Mouse (Mus musculus) midbrain, embryonic 15.5 days (tissue): Measurements from ENCODE around the gene Eml1. TPM values are rescaled to one million over a fixed set of nuclear protein-coding genes. Genes with fewer than 3 reads are reported as not detected.
A peak's percentile ranks its signal among the peaks of the same experiment; 100 is the strongest.

Experiments used
- ATAC-seq: fragments of 200-750 bp; cut with Nextera tagmentation; replicated peaks from 2 replicates; pipeline ENCODE4 v1.8.0; 2017; ENCODE audit warnings: moderate TSS enrichment
- H3K27ac ChIP-seq: fragments of 300-500 bp; sonication (generic); 2 replicates; pipeline ENCODE4 v1.5.1; 2015; ENCODE audit warnings: mild to moderate bottlenecking, inconsistent platforms
- H3K27me3 ChIP-seq: fragments of 300-500 bp; sonication (generic); replicated peaks from 2 replicates; pipeline ENCODE4 v1.6.1; 2015; ENCODE audit warnings: inconsistent platforms
- H3K36me3 ChIP-seq: fragments of 300-500 bp; sonication (generic); replicated peaks from 2 replicates; pipeline ENCODE4 v1.6.1; 2015; ENCODE audit warnings: inconsistent platforms
- H3K4me1 ChIP-seq: fragments of 300-500 bp; sonication (generic); 2 replicates; pipeline ENCODE4 v1.6.1; 2015; ENCODE audit warnings: inconsistent platforms
- H3K4me2 ChIP-seq: fragments of 300-500 bp; sonication (generic); 2 replicates; pipeline ENCODE4 v1.6.1; 2015; ENCODE audit warnings: inconsistent platforms, mild to moderate bottlenecking, moderate library complexity
- H3K4me3 ChIP-seq: fragments of 300-500 bp; sonication (generic); 2 replicates; pipeline ENCODE4 v1.5.1; 2015; ENCODE audit warnings: mild to moderate bottlenecking, inconsistent platforms
- H3K9ac ChIP-seq: fragments of 300-500 bp; sonication (generic); 2 replicates; pipeline ENCODE4 v1.6.1; 2015; ENCODE audit warnings: mild to moderate bottlenecking, inconsistent platforms
- H3K9me3 ChIP-seq: fragments of 300-500 bp; sonication (generic); 2 replicates; pipeline ENCODE4 v1.6.1; 2016; ENCODE audit warnings: inconsistent platforms
- WGBS: fragments of 180-500 bp; shearing (Covaris S2); methylation state at CpG from one replicate; pipeline ENCODE4 v1.1.7; 2015; ENCODE audit warnings: mixed read lengths; 5-methylcytosine and 5-hydroxymethylcytosine counted together
- polyA plus RNA-seq: library from polyadenylated mRNA; unstranded; fragments of >200 nt; fragmentation: Nextera tagmentation; extraction: Ambion mirVana; gene quantifications from 2 replicates; pipeline ENCODE4 v1.2.1, GENCODE M21; 2015

Gene Eml1
- polyA plus RNA-seq, 1 experiment from 2014 or later, result 52.9 TPM

DNA sequence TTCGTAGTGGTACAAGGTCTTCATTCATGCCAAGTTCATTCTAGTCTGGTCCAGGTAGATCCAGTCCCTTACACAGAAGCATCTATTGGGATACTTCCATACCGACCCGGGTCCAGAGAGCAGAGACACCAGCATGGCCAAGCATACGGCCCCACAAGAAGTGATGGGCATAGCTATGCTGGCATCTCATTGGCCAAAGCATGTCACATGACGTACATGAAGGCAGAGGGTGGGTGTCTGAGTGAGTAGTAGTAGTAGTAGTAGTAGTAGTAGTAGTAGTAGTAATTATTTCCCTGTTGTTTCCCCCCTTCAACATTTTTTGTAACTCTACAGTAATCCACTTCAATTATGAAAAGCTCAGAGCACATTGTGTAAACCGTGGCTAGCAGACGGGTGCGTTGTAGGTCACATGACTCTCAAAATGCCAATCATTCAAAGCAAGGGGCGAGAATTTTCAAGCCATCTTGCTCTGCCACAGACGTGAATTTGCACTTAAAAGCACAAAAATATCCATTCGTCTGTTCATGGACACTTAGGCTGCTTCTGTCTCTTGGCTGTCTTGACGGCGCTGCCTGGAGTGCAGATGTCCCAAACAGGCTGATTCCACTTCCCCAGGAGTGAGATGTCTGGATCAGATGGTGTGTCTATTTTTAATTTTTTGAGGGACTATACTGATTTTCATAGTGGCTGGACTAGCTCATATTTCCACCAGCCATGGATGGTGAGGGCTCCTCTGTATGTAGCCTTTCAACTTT, 7.8 kb downstream of the Eml1 start:
- H3K4me2 ChIP-seq, result no peak overlapping the region
- H3K4me1 ChIP-seq, result no peaks in the 10 kb centered on the region
- no peak overlapping the region for H3K27ac ChIP-seq
- H3K9me3 ChIP-seq, result no peaks in the 10 kb centered on the region
- no peaks in the 10 kb centered on the region for H3K27me3 ChIP-seq
- no peak for ATAC-seq
- 80% methylated on average over 13 of the region's 13 CpGs for WGBS
- H3K9ac ChIP-seq, result no peak overlapping the region
- H3K36me3 ChIP-seq, result no peaks in the 10 kb centered on the region
- no peak overlapping the region for H3K4me3 ChIP-seq

DNA sequence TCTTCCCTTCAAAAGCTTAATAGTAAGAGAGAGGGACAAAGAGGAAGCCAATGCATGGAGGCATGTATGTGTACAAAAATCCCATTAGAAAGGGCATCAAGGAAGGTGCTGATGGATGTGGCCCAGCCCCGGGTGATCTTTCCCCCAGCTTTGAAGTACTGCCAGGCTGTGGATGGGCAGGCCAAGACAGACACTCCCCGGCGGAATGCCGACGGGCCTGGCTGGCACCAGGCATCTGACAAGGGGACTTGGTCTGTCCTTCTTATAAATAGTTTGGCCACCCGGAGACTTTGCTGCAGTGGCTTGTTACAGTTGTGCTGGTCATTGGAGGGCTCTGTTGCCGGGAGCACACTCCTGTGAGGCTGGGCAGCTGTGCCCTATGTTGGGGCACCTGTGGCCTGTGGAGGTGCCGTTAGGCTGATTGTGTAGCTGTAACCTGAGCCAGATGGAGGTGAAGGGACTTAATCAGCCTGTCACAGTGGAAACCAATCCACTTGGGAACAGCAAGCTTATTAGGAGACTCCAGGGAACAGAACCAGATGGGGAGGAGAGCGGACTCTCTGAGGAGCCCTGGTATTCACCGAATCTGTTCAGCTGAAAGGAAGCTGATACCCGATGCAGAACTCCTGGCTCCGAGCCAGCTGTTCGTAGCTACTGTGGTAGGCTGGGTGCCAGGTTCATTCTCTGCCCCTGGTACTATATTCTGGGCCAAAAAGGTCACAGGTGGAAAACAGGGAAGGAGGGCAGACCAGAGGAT, 15.9 kb downstream of the Eml1 start:
- Histone ChIP-seq H3K4me1 (peaks cover 10% of the 10 kb centered on the region), H3K27ac (no peak overlapping the region), H3K9me3 (no peaks in the 10 kb centered on the region), H3K27me3 (no peaks in the 10 kb centered on the region), H3K36me3 (no peaks in the 10 kb centered on the region), H3K4me3 (no peak overlapping the region), H3K4me2 (no peak overlapping the region), H3K9ac (no peak overlapping the region)
- ATAC-seq, result peak; percentile 58; the same call in 1 of the 2 replicates
- 54% methylated on average over 13 of the region's 13 CpGs for WGBS

DNA sequence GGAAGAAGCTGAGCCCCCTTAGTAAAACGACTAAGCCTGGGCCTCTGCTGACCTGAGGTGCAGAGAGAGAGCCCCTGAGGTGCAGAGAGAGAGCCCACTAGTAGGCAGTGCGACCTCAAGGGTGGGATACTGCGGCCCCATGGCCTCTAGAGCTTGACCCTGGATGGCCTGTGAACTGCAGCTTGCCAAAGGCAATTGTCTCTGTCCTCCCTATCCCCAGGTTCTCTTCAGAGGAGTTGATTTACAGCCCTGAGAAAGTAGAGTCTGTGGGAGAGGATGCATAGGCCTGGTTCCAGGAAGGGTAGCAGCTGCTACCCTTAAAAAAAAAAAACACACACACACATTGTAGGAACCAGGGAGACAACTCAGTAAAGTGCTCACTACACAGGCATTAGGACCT, 19.0 kb downstream of the Eml1 start:
- Histone ChIP-seq H3K4me2 (no peak overlapping the region), H3K9ac (no peak overlapping the region), H3K27me3 (no peaks in the 10 kb centered on the region), H3K4me1 (peaks cover 19% of the 10 kb centered on the region), H3K9me3 (no peaks in the 10 kb centered on the region), H3K27ac (no peak overlapping the region), H3K36me3 (no peaks in the 10 kb centered on the region), H3K4me3 (no peak overlapping the region)
- ATAC-seq, result no peak
- WGBS, result 52% methylated on average over 3 of the region's 3 CpGs

DNA sequence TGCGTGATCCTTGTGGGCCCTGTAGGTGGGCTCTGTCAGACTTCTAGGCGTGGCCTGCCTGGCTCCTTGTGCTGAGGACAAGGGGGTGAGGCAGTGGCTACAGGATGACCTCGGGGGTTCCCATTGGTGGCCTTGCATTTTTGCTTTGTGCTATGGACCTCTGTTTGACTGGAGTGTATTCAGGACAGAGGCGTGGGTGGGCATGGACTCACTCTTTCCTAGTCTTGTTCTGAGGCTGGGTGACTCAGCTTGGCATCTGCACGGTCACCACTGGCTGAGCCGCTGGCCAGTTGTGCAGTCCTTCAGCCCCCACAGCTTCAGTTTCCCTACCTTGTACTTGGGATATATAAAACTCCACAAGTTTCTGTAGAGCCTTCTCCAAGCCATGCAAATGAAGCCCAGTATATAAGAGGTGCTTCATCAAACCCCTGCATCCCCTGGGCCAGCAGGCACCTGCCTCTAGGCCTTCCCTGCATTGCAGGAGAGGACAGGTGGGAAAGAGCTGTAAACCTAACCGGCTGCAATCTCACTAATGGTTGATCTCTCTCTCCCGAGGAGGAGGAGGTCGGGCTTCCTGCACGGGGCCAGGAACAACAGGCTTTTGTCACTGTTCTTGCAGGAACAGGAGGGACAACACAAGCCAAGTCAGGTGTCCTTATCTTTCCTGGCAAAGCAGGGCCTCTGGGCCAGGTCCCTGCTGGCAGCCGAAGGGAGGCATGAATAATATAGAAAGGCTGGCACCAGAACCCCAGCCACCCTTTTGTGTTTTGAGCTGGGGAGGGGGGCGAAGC, 21.7 kb downstream of the Eml1 start:
- 75% methylated on average over 12 of the region's 12 CpGs for WGBS
- ATAC-seq, result no peak

DNA sequence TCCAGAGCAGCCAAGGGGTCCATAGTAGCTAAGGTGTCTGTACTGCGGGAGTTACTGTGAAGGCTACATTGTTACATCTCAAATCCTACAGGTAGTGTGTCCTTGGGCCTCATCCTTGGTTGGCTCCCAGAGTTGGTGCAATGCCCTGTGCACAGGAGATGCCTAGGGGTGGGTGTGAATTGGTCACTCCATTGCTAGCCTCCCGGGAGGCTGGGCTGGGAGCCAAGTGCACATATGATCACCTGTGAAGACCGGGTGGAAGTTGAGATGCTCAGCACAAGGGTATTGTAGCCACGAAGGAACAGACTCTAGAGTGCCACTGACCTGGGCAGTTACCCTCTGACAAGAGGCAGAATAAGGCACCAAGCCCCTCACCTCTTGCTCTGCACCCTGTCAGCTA, 22.3 kb downstream of the Eml1 start:
- H3K4me1 ChIP-seq, result peaks cover 35% of the 10 kb centered on the region
- no peak overlapping the region for H3K4me3 ChIP-seq
- H3K36me3 ChIP-seq, result no peaks in the 10 kb centered on the region
- no peak overlapping the region for H3K9ac ChIP-seq
- H3K9me3 ChIP-seq, result no peaks in the 10 kb centered on the region
- H3K27ac ChIP-seq, result no peak overlapping the region
- H3K27me3 ChIP-seq, result no peaks in the 10 kb centered on the region
- ATAC-seq, result no peak
- 89% methylated on average over 4 of the region's 4 CpGs for WGBS
- H3K4me2 ChIP-seq, result no peak overlapping the region

More for the DNA sequence above, 21.7 kb downstream of the Eml1 start:
- H3K27me3 ChIP-seq, result no peaks in the 10 kb centered on the region
- no peaks in the 10 kb centered on the region for H3K9me3 ChIP-seq
- no peak overlapping the region for H3K27ac ChIP-seq
- H3K4me3 ChIP-seq, result no peak overlapping the region
- no peak overlapping the region for H3K9ac ChIP-seq
- H3K36me3 ChIP-seq, result no peaks in the 10 kb centered on the region
- H3K4me2 ChIP-seq, result no peak overlapping the region
- H3K4me1 ChIP-seq, result peaks cover 32% of the 10 kb centered on the region

DNA sequence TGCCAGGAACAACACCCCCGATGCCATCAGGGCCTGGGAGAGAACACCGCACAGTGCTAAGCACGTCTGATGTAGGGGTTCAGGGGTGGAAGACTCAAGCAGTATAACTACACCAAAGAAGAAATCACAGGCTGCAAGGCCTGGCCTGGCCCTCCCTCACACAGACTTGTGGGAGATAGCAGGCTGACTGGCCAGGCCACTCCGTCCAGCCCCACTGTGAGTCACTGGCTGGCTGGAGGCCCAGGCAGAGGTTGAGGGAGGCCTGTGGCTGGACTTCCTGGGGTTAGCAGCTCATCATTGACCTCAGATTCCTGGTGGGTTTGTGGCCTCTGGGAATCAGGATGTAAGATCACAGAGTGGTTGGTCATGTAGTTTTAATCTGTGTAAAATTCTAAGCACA, 22.9 kb downstream of the Eml1 start:
- 79% methylated on average over 4 of the region's 4 CpGs for WGBS
- Histone ChIP-seq H3K27ac (no peak overlapping the region), H3K4me3 (no peak overlapping the region), H3K9me3 (no peaks in the 10 kb centered on the region), H3K27me3 (no peaks in the 10 kb centered on the region), H3K9ac (no peak overlapping the region), H3K36me3 (no peaks in the 10 kb centered on the region), H3K4me1 (peaks cover 35% of the 10 kb centered on the region), H3K4me2 (no peak overlapping the region)
- no peak for ATAC-seq

DNA sequence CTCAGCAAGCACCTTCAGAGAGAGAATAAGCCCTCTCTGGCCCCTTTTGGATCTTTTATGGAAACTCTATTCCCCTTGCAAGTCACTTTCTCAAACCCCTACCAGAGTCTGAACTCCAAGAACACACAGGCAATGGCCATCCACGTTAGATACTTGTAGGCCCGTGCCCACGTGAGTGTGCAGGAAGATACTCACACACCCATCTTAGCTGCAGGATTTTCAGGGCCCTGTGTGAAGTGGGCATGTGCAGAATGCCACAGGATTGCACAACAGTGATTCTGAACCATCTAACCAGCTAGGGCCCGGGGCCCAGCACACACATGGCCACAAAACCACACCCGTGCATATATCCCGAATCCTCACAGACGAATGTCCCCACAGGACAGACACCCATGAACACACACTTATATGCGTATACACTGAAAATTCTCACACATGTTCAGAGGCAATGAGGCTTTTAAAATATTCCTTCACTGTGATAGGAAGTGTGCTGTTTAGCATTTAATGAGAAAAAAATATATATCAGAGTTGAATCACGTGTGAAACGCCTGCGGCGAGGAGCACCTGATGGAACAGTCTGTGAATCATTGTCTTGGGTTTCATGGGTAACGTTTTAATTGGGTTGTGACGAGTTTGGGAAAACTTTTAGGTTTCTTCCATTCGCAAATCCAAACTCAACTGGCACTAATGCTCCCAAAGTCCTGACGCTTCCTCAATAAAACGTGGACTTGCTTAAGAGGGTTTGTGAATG, 24.0 kb downstream of the Eml1 start:
- H3K36me3 ChIP-seq, result no peaks in the 10 kb centered on the region
- H3K27ac ChIP-seq, result peak overlapping the region; percentile 78
- no peak overlapping the region for H3K4me2 ChIP-seq
- H3K4me3 ChIP-seq, result no peak overlapping the region
- 85% methylated on average over 17 of the region's 17 CpGs for WGBS
- H3K4me1 ChIP-seq, result peaks cover 35% of the 10 kb centered on the region
- no peaks in the 10 kb centered on the region for H3K9me3 ChIP-seq
- no peaks in the 10 kb centered on the region for H3K27me3 ChIP-seq
- H3K9ac ChIP-seq, result no peak overlapping the region
- ATAC-seq, result no peak

DNA sequence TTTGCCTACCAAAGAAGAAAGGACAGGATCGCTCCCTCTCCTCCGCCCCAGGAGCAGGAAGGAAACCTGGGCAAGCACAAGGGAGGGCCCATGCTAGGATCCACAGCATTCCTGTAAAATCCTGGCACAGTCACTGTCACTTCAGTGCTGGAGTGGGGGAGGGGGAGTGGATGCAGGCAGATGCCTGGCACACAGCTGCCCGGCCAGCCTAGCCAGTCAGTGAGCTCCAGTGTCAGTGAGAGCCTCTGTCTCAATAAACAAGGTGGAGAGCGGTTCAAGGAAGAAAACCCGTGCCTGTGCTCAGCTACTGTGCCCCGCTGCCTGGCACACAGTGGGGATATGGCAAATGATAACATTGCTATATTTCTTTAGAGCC, 24.5 kb downstream of the Eml1 start:
- no peak for ATAC-seq
- WGBS, result 67% methylated on average over 6 of the region's 6 CpGs

DNA sequence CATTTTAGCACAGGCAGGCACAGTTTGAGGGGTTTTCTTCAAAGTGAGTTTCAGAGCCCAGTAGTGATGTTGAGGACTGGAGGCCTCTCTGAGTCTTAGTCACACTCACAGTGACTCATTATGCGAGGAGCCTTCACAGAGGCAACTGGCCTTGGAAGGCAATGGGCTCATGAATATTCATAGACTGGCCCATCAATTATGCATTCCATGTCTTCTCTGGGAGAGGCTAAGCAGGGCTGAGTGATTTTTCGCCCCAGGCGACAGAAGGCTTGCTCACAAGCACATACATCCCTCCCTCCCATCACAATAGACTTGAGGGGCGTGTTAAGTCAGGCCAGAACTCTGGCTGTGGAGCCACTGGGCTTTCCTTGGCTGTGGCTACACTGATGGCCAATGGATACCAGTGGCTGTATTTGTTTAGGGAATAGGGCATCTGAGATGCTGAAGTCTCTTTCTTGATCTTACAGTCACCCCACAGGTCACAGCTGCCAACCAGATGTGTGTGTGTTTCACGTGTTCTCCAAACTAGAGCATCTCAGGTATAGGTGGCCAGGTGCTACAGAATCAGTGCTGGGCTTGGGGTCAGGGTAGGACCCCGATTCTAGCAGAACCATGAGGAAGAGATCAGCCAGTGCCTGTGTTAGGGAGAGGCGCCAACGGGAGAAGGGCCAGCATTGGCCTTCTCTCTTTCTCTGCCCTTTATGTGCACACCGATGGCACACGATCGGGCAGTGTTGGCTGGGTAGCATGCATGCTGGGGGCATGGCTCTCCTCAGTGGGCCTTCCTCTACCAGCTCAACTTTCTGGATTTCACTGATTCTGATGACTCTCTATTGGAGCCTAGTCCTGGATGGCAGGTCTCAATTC, 25.6 kb downstream of the Eml1 start:
- no peaks in the 10 kb centered on the region for H3K9me3 ChIP-seq
- 37% methylated on average over 11 of the region's 11 CpGs for WGBS
- no peak overlapping the region for H3K4me2 ChIP-seq
- no peaks in the 10 kb centered on the region for H3K27me3 ChIP-seq
- H3K36me3 ChIP-seq, result no peaks in the 10 kb centered on the region
- no peak overlapping the region for H3K4me3 ChIP-seq
- ATAC-seq, result peak; percentile 94
- H3K4me1 ChIP-seq, result peaks cover 35% of the 10 kb centered on the region
- peak overlapping the region; percentile 78 for H3K27ac ChIP-seq
- H3K9ac ChIP-seq, result no peak overlapping the region

More for the DNA sequence above, 24.5 kb downstream of the Eml1 start:
- Histone ChIP-seq H3K27me3 (no peaks in the 10 kb centered on the region), H3K27ac (peak overlapping the region; percentile 78), H3K4me3 (no peak overlapping the region), H3K9me3 (no peaks in the 10 kb centered on the region), H3K4me1 (peaks cover 35% of the 10 kb centered on the region), H3K9ac (no peak overlapping the region), H3K4me2 (no peak overlapping the region), H3K36me3 (no peaks in the 10 kb centered on the region)

DNA sequence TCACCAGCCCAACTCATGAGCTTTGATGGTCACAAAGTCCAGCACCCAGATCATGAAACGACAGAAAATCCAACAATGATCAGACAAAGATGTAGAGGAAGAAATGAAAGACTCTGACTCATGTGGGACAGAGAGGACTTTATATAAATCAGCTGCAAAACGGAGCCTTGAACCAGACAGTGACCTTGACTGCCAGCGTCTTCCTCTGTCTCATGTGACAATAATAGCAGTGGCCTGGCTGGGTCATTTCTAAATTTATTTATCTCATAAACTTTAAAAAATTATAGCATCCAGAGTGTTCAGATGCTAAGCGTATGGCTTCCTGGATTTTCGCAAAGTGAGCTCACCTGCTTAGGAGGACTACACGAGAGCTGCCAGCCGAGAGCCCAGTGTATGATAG, 27.9 kb downstream of the Eml1 start:
- no peaks in the 10 kb centered on the region for H3K9me3 ChIP-seq
- 93% methylated on average over 7 of the region's 7 CpGs for WGBS

DNA sequence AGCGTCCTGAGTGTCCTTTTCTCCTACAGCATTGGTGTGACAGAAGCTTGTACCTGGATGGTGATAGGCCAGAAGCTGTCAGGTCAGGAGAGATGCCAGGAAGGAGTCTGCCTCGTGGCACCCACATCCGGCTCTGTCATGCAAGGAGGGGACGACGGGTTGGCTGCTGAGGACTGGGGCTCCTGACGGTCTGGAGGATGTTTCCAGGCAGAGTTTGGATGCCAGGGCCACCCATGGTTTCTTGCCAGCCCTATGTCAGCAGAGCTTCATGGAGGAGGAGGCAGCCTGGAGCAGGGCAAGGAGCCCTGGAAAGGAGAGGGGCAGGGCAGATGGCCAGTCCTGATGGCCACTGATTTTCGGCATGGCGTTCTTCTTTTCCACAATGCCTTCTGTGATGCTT, 28.4 kb downstream of the Eml1 start:
- Histone ChIP-seq H3K4me3 (no peak overlapping the region), H3K36me3 (no peaks in the 10 kb centered on the region), H3K4me2 (no peak overlapping the region), H3K27me3 (no peaks in the 10 kb centered on the region), H3K9me3 (no peaks in the 10 kb centered on the region), H3K27ac (no peak overlapping the region), H3K4me1 (peaks cover 30% of the 10 kb centered on the region), H3K9ac (no peak overlapping the region)
- no peak for ATAC-seq
- WGBS, result 92% methylated on average over 8 of the region's 8 CpGs

More for the DNA sequence above, 27.9 kb downstream of the Eml1 start:
- H3K4me2 ChIP-seq, result no peak overlapping the region
- ATAC-seq, result no peak
- H3K27ac ChIP-seq, result no peak overlapping the region
- H3K4me3 ChIP-seq, result no peak overlapping the region
- no peaks in the 10 kb centered on the region for H3K27me3 ChIP-seq
- peaks cover 28% of the 10 kb centered on the region for H3K4me1 ChIP-seq
- H3K36me3 ChIP-seq, result no peaks in the 10 kb centered on the region
- no peak overlapping the region for H3K9ac ChIP-seq
